Mouse (Mus musculus) CH12.LX (cell line): ENCODE results near the gene Asb13. TPM values are rescaled to one million over a fixed set of nuclear protein-coding genes. Genes with fewer than 3 reads are reported as not detected.

Source experiments
- DNase-seq: peaks from one replicate; pipeline ENCODE4 v3.0.0-alpha.2; 2013; ENCODE audit errors: extremely low read depth
- H3K27ac ChIP-seq: 2 replicates; pipeline ENCODE4 v1.5.1; 2012; ENCODE audit warnings: low read depth, mild to moderate bottlenecking, control low read depth, moderate library complexity; ENCODE audit not compliant: insufficient read depth
- H3K27me3 ChIP-seq: replicated peaks from 2 replicates; pipeline ENCODE3; 2012; ENCODE audit warnings: inconsistent platforms
- H3K36me3 ChIP-seq, 2 experiments: replicated peaks in 1 of 2; 2 replicates each; pipeline versions ENCODE3 to v1.6.1; 2012; ENCODE audit warnings: inconsistent platforms in 1 of 2, low read length in 1 of 2, mild to moderate bottlenecking in 1 of 2, mixed read lengths in 1 of 2, moderate library complexity in 1 of 2; ENCODE audit not compliant: control insufficient read depth in 1 of 2, insufficient read depth in 1 of 2
- H3K4me1 ChIP-seq, 2 experiments: 2 replicates each; pipeline ENCODE4 v1.6.1; 2012; ENCODE audit warnings: inconsistent platforms in 1 of 2, moderate library complexity in 1 of 2; ENCODE audit not compliant: insufficient read depth in 2 of 2, control insufficient read depth in 1 of 2
- H3K4me2 ChIP-seq: 2 replicates; pipeline ENCODE4 v1.6.1; 2012; ENCODE audit warnings: low read depth, mild to moderate bottlenecking, control low read depth; ENCODE audit not compliant: poor library complexity, insufficient read depth, severe bottlenecking
- H3K4me3 ChIP-seq, 3 experiments: fragments of 150-350 bp in 1 of 3; sonication (generic) in 1 of 3; replicated peaks in 1 of 3; 2 replicates each; pipeline versions ENCODE3 to v1.5.1; 2011 to 2012; ENCODE audit warnings: low read depth in 2 of 3, low read length in 2 of 3, mild to moderate bottlenecking in 2 of 3, moderate library complexity in 2 of 3, control low read depth in 1 of 3, improper control_type of control experiment in 1 of 3, inconsistent platforms in 1 of 3, mixed read lengths in 1 of 3; ENCODE audit not compliant: poor library complexity in 1 of 3
- H3K79me2 ChIP-seq: replicated peaks from 2 replicates; pipeline ENCODE4 v1.6.1; 2012; ENCODE audit warnings: mild to moderate bottlenecking, moderate library complexity; ENCODE audit not compliant: control insufficient read depth, poor library complexity, insufficient read depth, severe bottlenecking; ENCODE audit errors: extremely low read depth
- H3K9ac ChIP-seq: 2 replicates; pipeline ENCODE4 v1.6.1; 2012; ENCODE audit warnings: low read depth, mild to moderate bottlenecking, control low read depth, moderate library complexity; ENCODE audit not compliant: insufficient read depth
- H3K9me3 ChIP-seq: replicated peaks from 2 replicates; pipeline ENCODE3; 2012; ENCODE audit warnings: low read length, inconsistent platforms, mixed read lengths
- BHLHE40 ChIP-seq: IDR thresholded peaks from 2 replicates; pipeline ENCODE4 v1.6.1; 2011; ENCODE audit warnings: mild to moderate bottlenecking, low read depth, low read length, improper control_type of control experiment
- ELF1 ChIP-seq: IDR thresholded peaks from 2 replicates; pipeline ENCODE4 v1.6.1; 2014; ENCODE audit warnings: low read depth, mild to moderate bottlenecking, inconsistent platforms, low read length, improper control_type of control experiment
- EP300 ChIP-seq: IDR thresholded peaks from 2 replicates; pipeline ENCODE4 v1.6.1; 2011; ENCODE audit warnings: low read length, improper control_type of control experiment
- ETS1 ChIP-seq: conservative IDR thresholded peaks from 2 replicates; pipeline ENCODE4 v1.6.1; 2012; ENCODE audit warnings: low read depth, mild to moderate bottlenecking, inconsistent platforms, low read length, improper control_type of control experiment, moderate library complexity
- GABPA ChIP-seq: IDR thresholded peaks from 2 replicates; pipeline ENCODE4 v1.6.1; 2012; ENCODE audit warnings: low read depth, low read length, improper control_type of control experiment, inconsistent platforms; ENCODE audit not compliant: insufficient replicate concordance
- IRF4 ChIP-seq: IDR thresholded peaks from 2 replicates; pipeline ENCODE4 v1.6.1; 2014; ENCODE audit warnings: low read depth, mild to moderate bottlenecking, inconsistent platforms, low read length, improper control_type of control experiment
- JUN ChIP-seq: IDR thresholded peaks from 2 replicates; pipeline ENCODE4 v1.6.1; 2011; ENCODE audit warnings: low read depth, mild to moderate bottlenecking, low read length, improper control_type of control experiment, moderate library complexity; ENCODE audit not compliant: insufficient read depth
- KAT2A ChIP-seq: IDR thresholded peaks from 2 replicates; pipeline ENCODE4 v1.6.1; 2012; ENCODE audit warnings: low read length, improper control_type of control experiment, inconsistent platforms; ENCODE audit not compliant: insufficient replicate concordance
- MAFK ChIP-seq: IDR thresholded peaks from 2 replicates; pipeline ENCODE4 v1.6.1; 2011; ENCODE audit warnings: low read length, improper control_type of control experiment; ENCODE audit not compliant: insufficient replicate concordance
- MAX ChIP-seq: IDR thresholded peaks from 2 replicates; pipeline ENCODE4 v1.6.1; 2011; ENCODE audit warnings: low read length, improper control_type of control experiment
- MEF2A ChIP-seq: IDR thresholded peaks from 2 replicates; pipeline ENCODE4 v1.6.1; 2014; ENCODE audit warnings: low read depth, mild to moderate bottlenecking, inconsistent platforms, low read length, improper control_type of control experiment, borderline replicate concordance
- MXI1 ChIP-seq: IDR thresholded peaks from 2 replicates; pipeline ENCODE4 v1.6.1; 2011; ENCODE audit warnings: mild to moderate bottlenecking, low read depth, low read length, improper control_type of control experiment
- MYC ChIP-seq: IDR thresholded peaks from 2 replicates; pipeline ENCODE4 v1.6.1; 2011; ENCODE audit warnings: low read depth, mild to moderate bottlenecking, improper control_type of control experiment, low read length
- NELFE ChIP-seq: IDR thresholded peaks from 2 replicates; pipeline ENCODE4 v1.6.1; 2011; ENCODE audit warnings: low read depth, low read length, improper control_type of control experiment
- NRF1 ChIP-seq: IDR thresholded peaks from 2 replicates; pipeline ENCODE4 v1.6.1; 2014; ENCODE audit warnings: low read depth, mild to moderate bottlenecking, inconsistent platforms, low read length, improper control_type of control experiment, moderate library complexity
- POLR2AphosphoS2 ChIP-seq: IDR thresholded peaks from 2 replicates; pipeline ENCODE4 v1.6.1; 2011; ENCODE audit warnings: low read depth, low read length, improper control_type of control experiment
- RAD21 ChIP-seq: IDR thresholded peaks from 2 replicates; pipeline ENCODE4 v1.6.1; 2011; ENCODE audit warnings: low read depth, mild to moderate bottlenecking, low read length, improper control_type of control experiment, moderate library complexity
- RCOR1 ChIP-seq: conservative IDR thresholded peaks from 2 replicates; pipeline ENCODE4 v1.6.1; 2012; ENCODE audit warnings: low read depth, mild to moderate bottlenecking, inconsistent platforms, low read length, improper control_type of control experiment
- SIN3A ChIP-seq: IDR thresholded peaks from 2 replicates; pipeline ENCODE4 v1.6.1; 2012; ENCODE audit warnings: low read length, improper control_type of control experiment, inconsistent platforms
- TBP ChIP-seq: conservative IDR thresholded peaks from 2 replicates; pipeline ENCODE4 v1.6.1; 2011; ENCODE audit warnings: low read depth, low read length, improper control_type of control experiment
- TCF12 ChIP-seq: IDR thresholded peaks from 2 replicates; pipeline ENCODE4 v1.6.1; 2014; ENCODE audit warnings: low read depth, mild to moderate bottlenecking, inconsistent platforms, low read length, improper control_type of control experiment
- UBTF ChIP-seq: IDR thresholded peaks from 2 replicates; pipeline ENCODE4 v1.6.1; 2012; ENCODE audit warnings: low read depth, mild to moderate bottlenecking, inconsistent platforms, low read length, improper control_type of control experiment, moderate library complexity
- USF1 ChIP-seq: IDR thresholded peaks from 2 replicates; pipeline ENCODE4 v1.6.1; 2014; ENCODE audit warnings: low read depth, mild to moderate bottlenecking, inconsistent platforms, low read length, improper control_type of control experiment
- ZC3H11A ChIP-seq: IDR thresholded peaks from 2 replicates; pipeline ENCODE4 v1.6.1; 2012; ENCODE audit warnings: low read depth, mild to moderate bottlenecking, inconsistent platforms, low read length, improper control_type of control experiment
- ZMIZ1 ChIP-seq: IDR thresholded peaks from 2 replicates; pipeline ENCODE4 v1.6.1; 2012; ENCODE audit warnings: low read depth, mild to moderate bottlenecking, inconsistent platforms, low read length, improper control_type of control experiment
- ZNF384 ChIP-seq: IDR thresholded peaks from 2 replicates; pipeline ENCODE4 v1.6.1; 2012; ENCODE audit warnings: low read depth, low read length, improper control_type of control experiment, inconsistent platforms
- dilution Hi-C: fragments of 300-500 bp; cut with MboI; formaldehyde crosslinking; loops from 2 replicates; pipeline ENCODE4 v1.14.3; 2020; ENCODE audit warnings: low sequenced_read_pairs; ENCODE audit not compliant: extremely low pct_unique_long_range_greater_than_20kb, extremely low pct_ligation_motif_present
- in situ Hi-C: fragments of 300-500 bp; cut with MboI; formaldehyde crosslinking; loops from 3 replicates; pipeline ENCODE4 v1.14.3; 2019; ENCODE audit warnings: low sequenced_read_pairs, low pct_ligation_motif_present, low pct_unique_long_range_greater_than_20kb, mixed read lengths
- polyA plus RNA-seq: library from polyadenylated mRNA; unstranded; fragments of >175 nt; gene quantifications from 2 replicates; pipeline ENCODE4 v1.2.1, GENCODE M21; 2012; ENCODE audit warnings: low read depth; ENCODE audit not compliant: insufficient read length
- total RNA-seq, 2 experiments: library from RNA; depleted of rRNA; stranded (reverse); fragments of 300-350 nt in 1 of 2; fragments of >200 nt in 1 of 2; gene quantifications; 2 replicates each; pipeline ENCODE4 v1.2.3; 2012 to 2014

Gene Asb13
- total and polyA plus RNA-seq, 3 experiments = 0.78 to 2.0 (median 1.4) TPM

DNA sequence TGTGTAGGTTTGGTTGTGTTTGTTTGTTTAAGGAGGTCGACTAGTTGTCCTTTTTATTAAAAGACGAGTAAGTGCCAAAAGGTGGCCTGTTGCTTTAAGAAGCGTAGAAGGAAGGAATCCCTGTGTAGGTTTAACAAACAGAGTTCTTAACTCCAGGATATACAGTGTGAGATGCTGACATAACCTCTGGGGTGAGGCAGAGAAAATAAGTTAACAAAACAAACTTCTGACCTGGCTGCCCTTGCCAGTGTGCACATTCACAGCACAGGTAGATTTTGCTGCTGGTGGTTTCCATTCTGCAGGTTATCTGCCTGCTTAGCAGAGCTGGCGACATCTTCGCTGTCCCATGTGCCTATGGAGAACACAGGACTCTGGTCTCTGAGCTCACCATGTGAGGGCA, 8.7 kb downstream of the Asb13 start:
- TF ChIP-seq RCOR1 (no peak), JUN (no peak), BHLHE40 (no peak), ZMIZ1 (no peak), ZC3H11A (no peak), SIN3A (no peak), MAFK (no peak), MYC (no peak), NELFE (no peak), IRF4 (no peak), MXI1 (no peak), NRF1 (no peak), MEF2A (no peak), ZNF384 (no peak), TBP (no peak), USF1 (no peak), EP300 (no peak), POLR2AphosphoS2 (no peak), GABPA (no peak)
- no peak overlapping the region for H3K27ac ChIP-seq
- dilution Hi-C loops = no loop called here
- in situ Hi-C loops = loop anchor here (10.0 kb wide), 1 partner anchor 228 kb away; no protein-coding TSS in a partner anchor
- H3K4me2 ChIP-seq = no peak overlapping the region
- no peak for DNase-seq
- no peaks in the 10 kb centered on the region for H3K27me3 ChIP-seq
- no peak overlapping the region for H3K4me3 ChIP-seq
- peaks cover 3% of the 10 kb centered on the region for H3K9me3 ChIP-seq
- peaks cover 0 to 3% of the 10 kb centered on the region in 2 experiments; a peak in 1 of 4 replicates for H3K4me1 ChIP-seq
- H3K36me3 ChIP-seq = peaks cover 0 to 1% of the 10 kb centered on the region in 2 experiments
- no peaks in the 10 kb centered on the region for H3K79me2 ChIP-seq
- H3K9ac ChIP-seq = no peak overlapping the region

DNA sequence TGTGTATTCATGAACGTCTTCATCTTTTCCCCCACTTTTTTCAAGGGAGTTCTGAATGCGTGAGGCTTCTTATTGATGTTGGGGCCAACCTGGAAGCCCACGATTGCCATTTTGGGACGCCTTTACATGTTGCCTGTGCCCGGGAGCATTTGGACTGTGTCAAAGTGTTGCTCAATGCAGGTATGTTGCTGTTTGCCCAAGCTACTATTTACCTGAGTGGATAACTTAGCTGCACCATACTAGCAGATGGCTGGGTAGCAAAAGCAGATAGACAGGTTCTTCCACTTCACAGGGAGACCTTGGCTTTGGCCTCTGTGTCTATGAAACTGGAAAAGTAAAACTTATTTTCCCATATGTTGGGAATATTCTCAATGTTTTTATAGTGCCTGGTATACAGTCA, 11.0 kb downstream of the Asb13 start:
- Histone ChIP-seq H3K9me3 (peaks cover 3% of the 10 kb centered on the region), H3K4me1 (peaks cover 0 to 3% of the 10 kb centered on the region in 2 experiments; a peak in 1 of 4 replicates), H3K27me3 (no peaks in the 10 kb centered on the region), H3K27ac (no peak overlapping the region), H3K79me2 (no peaks in the 10 kb centered on the region), H3K36me3 (peaks cover 0 to 4% of the 10 kb centered on the region in 2 experiments), H3K9ac (no peak overlapping the region), H3K4me2 (no peak overlapping the region), H3K4me3 (no peak overlapping the region)
- TF ChIP-seq UBTF (no peak), TBP (no peak), RCOR1 (no peak), JUN (no peak), RAD21 (no peak), ZMIZ1 (no peak), KAT2A (no peak), ELF1 (no peak), USF1 (no peak), BHLHE40 (no peak), ETS1 (no peak), ZNF384 (no peak), TCF12 (no peak), MAX (no peak), POLR2AphosphoS2 (no peak)
- dilution Hi-C loops = no loop called here
- in situ Hi-C loops = loop anchor here (10.0 kb wide), 1 partner anchor 230 kb away; no protein-coding TSS in a partner anchor
- DNase-seq = no peak
